Mouse (Mus musculus) right cerebral cortex, postnatal 36 days (tissue): ENCODE measurements around the gene Alg12.

Experiments
- DNase-seq, 2 experiments: peaks; one replicate each; pipeline ENCODE4 v3.0.0; 2022; ENCODE audit warnings: low spot score in 2 of 2, mixed read lengths in 1 of 2

The Alg12 gene

GRCm38 (mm10) chr15:88819026-88819905, at the start of gene Alg12, which contains the start of gene Creld2:
TSS of gene Alg12 (minus strand) at chr15:88819318.
TSS of gene Creld2 (plus strand) at chr15:88819646.
- DNase-seq: peak; percentile 100

DNA sequence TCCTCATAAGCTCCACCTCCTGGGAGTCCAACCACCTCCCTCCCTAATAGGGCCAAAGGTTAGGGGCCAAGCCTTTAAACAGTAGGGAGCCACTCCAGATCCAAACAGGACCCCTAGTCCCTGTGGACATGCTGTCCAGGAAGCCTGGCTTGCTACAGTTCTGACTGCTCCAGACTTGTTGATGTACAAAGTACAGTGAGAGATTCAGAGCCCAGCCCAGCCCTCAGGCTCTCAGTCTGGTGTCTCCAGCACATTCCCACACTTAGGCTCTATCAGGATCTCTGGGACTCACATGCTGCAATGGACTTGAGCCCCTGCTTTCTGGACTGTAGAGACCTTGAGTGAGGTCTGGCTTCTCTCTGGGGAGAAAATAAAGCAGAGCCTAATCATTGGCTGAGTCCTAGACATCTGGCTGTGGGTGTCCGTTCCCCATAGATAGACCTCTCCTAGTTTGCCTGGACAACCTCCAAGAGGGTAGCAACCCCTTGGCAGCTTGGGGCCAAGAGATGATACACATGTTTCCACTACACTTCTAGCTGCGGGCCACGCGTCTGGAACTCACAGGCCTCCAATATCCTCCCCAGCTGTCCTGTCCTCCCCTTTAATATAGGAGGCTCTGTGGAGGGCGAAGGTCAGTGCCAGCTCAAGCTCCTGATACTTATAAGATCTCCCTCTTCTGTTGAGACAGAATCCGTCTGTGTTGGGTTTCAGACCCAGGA, 49.1 kb upstream of the Alg12 start:
- no peak for DNase-seq

DNA sequence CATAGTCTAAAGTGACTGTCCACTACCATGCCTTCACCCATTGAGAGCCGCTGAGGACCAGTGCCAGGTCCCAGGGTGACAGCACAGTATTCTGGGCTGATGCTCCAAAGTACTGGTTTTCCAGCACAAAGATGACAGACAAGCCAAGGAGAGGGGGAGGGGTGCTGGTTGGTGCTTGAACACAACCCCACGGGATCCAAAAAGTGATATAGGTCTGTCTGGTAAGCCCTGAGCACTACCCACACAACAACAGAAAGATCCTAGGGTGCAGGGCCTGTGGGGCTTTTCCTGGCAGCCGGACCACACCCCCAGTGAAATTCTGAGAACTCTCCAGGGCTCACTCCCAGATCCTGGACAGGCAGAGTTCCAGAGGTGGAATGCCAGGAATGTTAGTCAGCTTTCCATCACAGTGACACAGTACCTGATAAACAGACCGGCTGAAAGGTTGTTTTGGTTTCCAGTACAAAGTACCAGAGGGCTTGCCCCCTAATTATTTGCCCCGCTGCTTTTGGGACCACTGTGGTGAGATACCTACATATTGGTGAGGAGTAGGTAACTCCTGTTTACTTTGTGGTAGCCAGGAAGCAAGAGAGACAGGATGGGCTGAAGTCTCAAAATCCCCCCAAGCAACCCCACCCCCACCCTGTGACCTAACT, 48.4 kb upstream of the Alg12 start:
- no peak for DNase-seq

- no peak for DNase-seq
Measured at GRCm38 (mm10) chr15:88866934-88867356, 47.8 kb upstream of the Alg12 start.

GRCm38 (mm10) chr15:88865888-88866695, 47.0 kb upstream of the Alg12 start:
- DNase-seq: no peak

GRCm38 (mm10) chr15:88865061-88865460, 45.9 kb upstream of the Alg12 start:
- DNase-seq: no peak

DNA sequence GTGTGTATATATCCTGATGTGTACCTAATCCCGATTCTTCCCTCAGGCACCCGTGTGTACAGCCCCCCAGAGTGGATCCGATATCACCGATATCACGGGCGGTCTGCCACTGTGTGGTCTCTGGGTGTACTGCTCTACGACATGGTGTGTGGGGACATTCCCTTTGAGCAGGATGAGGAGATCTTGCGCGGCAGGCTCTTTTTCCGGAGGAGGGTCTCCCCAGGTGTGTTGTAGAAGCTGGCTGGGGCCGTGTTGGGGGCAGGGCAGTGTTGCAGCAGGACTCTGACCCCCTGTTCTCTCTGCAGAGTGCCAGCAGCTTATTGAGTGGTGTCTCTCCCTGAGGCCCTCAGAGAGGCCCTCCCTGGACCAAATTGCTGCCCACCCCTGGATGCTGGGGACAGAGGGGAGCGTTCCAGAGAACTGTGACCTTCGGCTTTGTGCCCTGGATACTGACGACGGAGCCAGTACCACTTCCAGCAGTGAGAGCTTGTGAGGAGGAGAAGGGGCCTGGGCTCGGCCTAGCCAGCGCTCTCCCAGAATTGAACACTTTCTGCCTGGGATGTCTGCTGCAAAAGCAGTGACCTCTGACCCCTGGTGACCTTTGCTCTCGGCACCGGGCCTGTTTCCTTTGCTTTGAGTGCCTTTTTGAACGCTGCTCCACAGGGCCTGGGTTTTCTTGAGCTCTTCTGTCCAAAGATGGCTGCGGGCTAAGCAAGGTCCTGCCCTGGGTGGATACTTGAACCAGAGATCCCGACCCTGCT, 45.3 kb upstream of the Alg12 start:
- no peak for DNase-seq

GRCm38 (mm10) chr15:88863695-88864231, 44.6 kb upstream of the Alg12 start:
- peak; percentile 86 to 91 for DNase-seq

DNA sequence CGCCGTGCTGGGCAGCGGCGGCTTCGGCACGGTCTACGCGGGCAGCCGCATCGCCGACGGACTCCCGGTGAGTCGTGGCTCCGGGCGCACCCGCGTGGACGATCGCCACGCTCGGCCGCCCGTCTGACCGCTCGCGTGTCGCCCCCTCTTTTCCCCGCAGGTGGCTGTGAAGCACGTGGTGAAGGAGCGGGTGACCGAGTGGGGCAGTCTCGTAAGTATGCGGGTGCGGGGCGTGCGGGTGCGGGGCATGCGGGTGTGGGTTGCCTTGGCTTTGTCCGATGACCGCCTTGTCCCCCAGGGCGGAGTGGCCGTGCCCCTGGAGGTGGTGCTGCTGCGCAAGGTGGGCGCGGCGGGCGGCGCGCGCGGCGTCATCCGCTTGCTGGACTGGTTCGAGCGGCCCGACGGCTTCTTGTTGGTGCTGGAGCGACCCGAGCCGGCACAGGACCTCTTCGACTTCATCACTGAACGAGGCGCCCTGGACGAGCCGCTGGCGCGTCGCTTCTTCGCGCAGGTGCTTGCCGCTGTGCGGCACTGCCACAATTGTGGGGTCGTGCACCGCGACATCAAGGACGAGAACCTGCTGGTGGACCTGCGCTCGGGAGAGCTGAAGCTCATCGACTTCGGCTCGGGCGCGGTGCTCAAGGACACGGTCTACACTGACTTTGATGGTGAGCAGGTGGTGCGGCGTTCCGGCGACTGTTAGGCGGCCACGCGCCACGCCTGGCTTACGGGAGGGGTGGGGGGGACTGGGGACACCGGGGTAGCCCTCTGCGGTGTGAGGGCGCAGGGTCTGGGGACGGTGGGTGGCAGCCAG, 44.0 kb upstream of the Alg12 start:
- DNase-seq: peak in 1 of 2 experiments; percentile 54

- peak; percentile 97 for DNase-seq
Measured at GRCm38 (mm10) chr15:88861772-88862622, 42.9 kb upstream of the Alg12 start, which contains the start of gene Pim3. TSS of gene Pim3 (plus strand) at chr15:88862186.

- no peak for DNase-seq
Measured at GRCm38 (mm10) chr15:88860781-88861180, 41.7 kb upstream of the Alg12 start.

GRCm38 (mm10) chr15:88859206-88859970, 40.3 kb upstream of the Alg12 start:
- DNase-seq: no peak

GRCm38 (mm10) chr15:88858707-88859106, 39.6 kb upstream of the Alg12 start:
- no peak for DNase-seq

DNA sequence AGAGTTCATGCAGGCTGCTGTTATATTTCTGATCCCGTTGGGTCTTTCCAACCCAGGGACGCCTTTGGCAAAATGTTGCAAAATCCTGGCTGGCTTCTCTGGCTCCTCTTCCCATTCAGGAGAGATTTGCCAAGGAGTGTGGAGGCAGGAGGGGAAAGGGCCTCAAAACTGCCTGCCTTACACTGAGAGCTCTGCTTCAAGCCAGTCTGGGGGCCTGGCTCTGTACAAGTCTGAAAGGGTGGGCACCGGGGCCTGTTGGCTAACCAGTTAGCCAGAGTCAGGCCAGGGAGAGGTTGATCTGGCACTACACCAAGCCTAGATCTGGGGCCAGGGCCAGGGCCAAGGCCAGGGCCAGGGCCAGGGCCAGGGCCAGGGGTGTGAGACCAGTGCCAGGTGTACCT, 39.0 kb upstream of the Alg12 start:
- no peak for DNase-seq

GRCm38 (mm10) chr15:88857361-88857760, 38.2 kb upstream of the Alg12 start:
- no peak for DNase-seq

DNA sequence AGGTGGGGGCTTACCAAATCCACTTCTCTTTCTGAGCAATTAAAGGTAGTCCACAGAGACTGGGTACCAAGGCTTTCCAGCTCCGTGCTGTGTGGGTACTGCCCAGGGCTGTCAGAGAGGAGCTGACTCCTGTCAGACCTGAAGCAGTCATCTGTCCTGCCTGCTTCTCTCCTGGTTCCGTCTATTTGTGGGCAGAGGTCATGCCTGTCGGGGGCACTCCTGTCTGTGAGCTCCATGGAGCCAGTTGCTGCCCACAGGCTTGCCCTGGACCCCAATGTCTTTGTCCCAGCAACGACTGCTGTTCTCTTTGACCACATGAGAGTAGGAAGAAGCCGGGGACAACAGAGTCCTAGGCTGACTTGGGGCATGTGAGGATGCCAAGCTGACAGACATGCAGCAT, 37.5 kb upstream of the Alg12 start:
- no peak for DNase-seq

DNA sequence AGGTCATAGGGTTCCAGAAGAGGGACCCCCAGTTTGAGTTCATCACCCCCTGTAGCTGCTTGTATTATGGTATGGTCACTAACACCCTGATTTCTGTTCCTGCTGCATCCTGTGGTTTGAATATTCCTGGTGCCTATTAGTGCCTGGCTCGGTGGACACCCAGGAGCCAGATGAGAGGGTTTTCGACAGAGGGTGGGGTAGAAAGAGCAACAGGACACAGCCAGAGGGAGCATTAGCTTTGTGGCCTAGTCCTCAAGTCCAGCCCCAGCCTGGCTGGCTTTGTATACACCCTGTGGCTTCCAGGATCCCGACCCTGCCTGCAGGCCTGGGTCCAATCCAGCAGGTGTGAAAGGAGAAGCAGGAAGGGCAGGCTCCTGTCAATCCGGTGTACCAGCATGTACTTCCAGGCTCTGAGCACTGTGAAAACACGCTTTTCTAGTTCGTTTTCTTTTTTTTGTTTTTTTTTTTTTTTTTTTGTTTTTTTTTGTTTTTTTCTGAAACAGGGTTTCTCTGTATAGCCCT, 36.8 kb upstream of the Alg12 start:
- no peak for DNase-seq
